Mouse (Mus musculus) CH12.LX (cell line): ENCODE measurements at regions not wholly inside any gene's neighbourhood (a gene's known extent, or its start where the extent isn't known, plus 50 kb on each side); places are given as distances from the start of the nearest gene placed in this dataset.

Source experiments
- CHD2 ChIP-seq: IDR thresholded peaks from 2 replicates; pipeline ENCODE4 v1.6.1; 2011; ENCODE audit warnings: low read length, improper control_type of control experiment
- E2F4 ChIP-seq: IDR thresholded peaks from 2 replicates; pipeline ENCODE4 v1.6.1; 2011; ENCODE audit warnings: low read depth, low read length, improper control_type of control experiment; ENCODE audit not compliant: insufficient replicate concordance
- MAFK ChIP-seq: IDR thresholded peaks from 2 replicates; pipeline ENCODE4 v1.6.1; 2011; ENCODE audit warnings: low read length, improper control_type of control experiment; ENCODE audit not compliant: insufficient replicate concordance
- USF1 ChIP-seq: IDR thresholded peaks from 2 replicates; pipeline ENCODE4 v1.6.1; 2014; ENCODE audit warnings: low read depth, mild to moderate bottlenecking, inconsistent platforms, low read length, improper control_type of control experiment

DNA sequence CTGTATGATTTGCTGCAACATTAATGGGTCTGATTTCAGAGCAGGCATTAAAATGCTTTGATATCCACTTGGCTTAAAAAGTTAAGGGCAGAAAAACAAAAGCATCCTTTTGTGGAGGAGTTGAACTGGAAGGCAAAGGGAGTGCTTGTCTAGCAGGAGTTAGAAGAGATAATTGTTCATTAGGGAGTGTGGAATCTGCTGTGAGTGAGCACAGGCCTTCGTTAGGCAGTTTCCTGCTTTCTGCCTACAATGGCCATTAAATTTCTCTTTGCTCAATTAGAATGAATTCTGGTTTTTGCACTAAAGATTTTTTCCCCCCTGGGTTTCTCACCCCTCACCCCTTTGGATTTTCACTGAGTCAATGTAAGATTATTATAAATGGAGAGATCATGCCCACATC lies 192.0 kb upstream of the Fbxo33 start:
- TF ChIP-seq CHD2 (no peak), USF1 (no peak), E2F4 (no peak), MAFK (no peak)
